Mouse (Mus musculus) MEL (cell line): ENCODE measurements around the gene Akap1. TPM values are rescaled to one million over a fixed set of nuclear protein-coding genes. Genes with fewer than 3 reads are reported as not detected.

Experiments used
- DNase-seq: peaks from one replicate; pipeline ENCODE4 v3.0.0; 2011; ENCODE audit warnings: low read depth, low spot score
- H3K27ac ChIP-seq: 2 replicates; pipeline ENCODE4 v1.5.1; 2012; ENCODE audit warnings: low read depth, mild to moderate bottlenecking, control low read depth, low read length, moderate library complexity; ENCODE audit not compliant: control insufficient read depth
- H3K27me3 ChIP-seq, 2 experiments: fragments of 150-350 bp in 1 of 2; sonication (generic) in 1 of 2; 2 replicates each; pipeline ENCODE4 v1.6.1; 2012; ENCODE audit warnings: low read length in 2 of 2, mild to moderate bottlenecking in 2 of 2, improper control_type of control experiment in 1 of 2, moderate library complexity in 1 of 2; ENCODE audit not compliant: insufficient read depth in 2 of 2, control insufficient read depth in 1 of 2
- H3K36me3 ChIP-seq, 2 experiments: 2 replicates each; pipeline ENCODE4 v1.6.1; 2012 to 2014; ENCODE audit warnings: low read length in 2 of 2, improper control_type of control experiment in 1 of 2, inconsistent platforms in 1 of 2, mild to moderate bottlenecking in 1 of 2; ENCODE audit not compliant: insufficient read depth in 2 of 2, control insufficient read depth in 1 of 2
- H3K4me1 ChIP-seq, 2 experiments: fragments of 150-350 bp in 1 of 2; sonication (generic) in 1 of 2; 2 replicates each; pipeline ENCODE4 v1.6.1; 2012; ENCODE audit warnings: low read length in 2 of 2, improper control_type of control experiment in 1 of 2, mild to moderate bottlenecking in 1 of 2; ENCODE audit not compliant: insufficient read depth in 2 of 2, control insufficient read depth in 1 of 2
- H3K4me3 ChIP-seq, 2 experiments: fragments of 150-350 bp in 1 of 2; sonication (generic) in 1 of 2; 2 replicates each; pipeline ENCODE4 v1.5.1; 2012; ENCODE audit warnings: low read depth in 2 of 2, low read length in 2 of 2, mild to moderate bottlenecking in 2 of 2, moderate library complexity in 2 of 2, control low read depth in 1 of 2, improper control_type of control experiment in 1 of 2; ENCODE audit not compliant: control insufficient read depth in 1 of 2, insufficient read depth in 1 of 2
- H3K79me2 ChIP-seq: 2 replicates; pipeline ENCODE4 v1.6.1; 2012; ENCODE audit warnings: mild to moderate bottlenecking, low read length, moderate library complexity; ENCODE audit not compliant: control insufficient read depth, poor library complexity, insufficient read depth
- H3K9ac ChIP-seq: 2 replicates; pipeline ENCODE4 v1.6.1; 2012; ENCODE audit warnings: low read depth, mild to moderate bottlenecking, control low read depth, low read length, moderate library complexity; ENCODE audit not compliant: control insufficient read depth, poor library complexity, severe bottlenecking
- H3K9me3 ChIP-seq: fragments of 150-350 bp; sonication (generic); replicated peaks from 2 replicates; pipeline ENCODE4 v1.6.1; 2012; ENCODE audit warnings: mild to moderate bottlenecking, low read length, improper control_type of control experiment, moderate library complexity; ENCODE audit not compliant: insufficient read depth
- CHD1 ChIP-seq: IDR thresholded peaks from 2 replicates; pipeline ENCODE4 v1.6.1; 2012; ENCODE audit warnings: low read depth, mild to moderate bottlenecking, inconsistent platforms, low read length, improper control_type of control experiment
- CHD2 ChIP-seq: IDR thresholded peaks from 2 replicates; pipeline ENCODE4 v1.6.1; 2011; ENCODE audit warnings: low read length, improper control_type of control experiment
- EP300 ChIP-seq, 2 experiments: IDR thresholded peaks; 2 replicates each; pipeline ENCODE4 v1.6.1; 2011; ENCODE audit warnings: improper control_type of control experiment in 2 of 2, low read length in 2 of 2, low read depth in 1 of 2, mild to moderate bottlenecking in 1 of 2
- ETS1 ChIP-seq: IDR thresholded peaks from 2 replicates; pipeline ENCODE4 v1.6.1; 2012; ENCODE audit warnings: low read depth, mild to moderate bottlenecking, inconsistent platforms, low read length, improper control_type of control experiment, moderate library complexity
- GATA1 ChIP-seq: IDR thresholded peaks from 2 replicates; pipeline ENCODE4 v1.6.1; 2011; ENCODE audit warnings: low read depth, low read length, improper control_type of control experiment
- MAFK ChIP-seq: IDR thresholded peaks from 2 replicates; pipeline ENCODE4 v1.6.1; 2011; ENCODE audit warnings: low read depth, mild to moderate bottlenecking, low read length, improper control_type of control experiment, borderline replicate concordance
- MAX ChIP-seq: IDR thresholded peaks from 2 replicates; pipeline ENCODE4 v1.6.1; 2011; ENCODE audit warnings: low read length, improper control_type of control experiment
- MYB ChIP-seq: IDR thresholded peaks from 2 replicates; pipeline ENCODE4 v1.6.1; 2011; ENCODE audit warnings: mild to moderate bottlenecking, low read depth, low read length, improper control_type of control experiment
- NELFE ChIP-seq: IDR thresholded peaks from 2 replicates; pipeline ENCODE4 v1.6.1; 2011; ENCODE audit warnings: low read depth, low read length, improper control_type of control experiment
- POLR2A ChIP-seq, 2 experiments: IDR thresholded peaks; 2 replicates each; pipeline ENCODE4 v1.6.1; 2011 to 2012; ENCODE audit warnings: low read length in 2 of 2, mild to moderate bottlenecking in 2 of 2, control low read depth in 1 of 2, improper control_type of control experiment in 1 of 2, low read depth in 1 of 2, moderate library complexity in 1 of 2; ENCODE audit not compliant: control insufficient read depth in 1 of 2, insufficient read depth in 1 of 2, poor library complexity in 1 of 2
- POLR2AphosphoS2 ChIP-seq: IDR thresholded peaks from 2 replicates; pipeline ENCODE4 v1.6.1; 2011; ENCODE audit warnings: low read length, improper control_type of control experiment
- SIN3A ChIP-seq: IDR thresholded peaks from 2 replicates; pipeline ENCODE4 v1.6.1; 2012; ENCODE audit warnings: low read length, improper control_type of control experiment, inconsistent platforms
- SMC3 ChIP-seq: IDR thresholded peaks from 2 replicates; pipeline ENCODE4 v1.6.1; 2011; ENCODE audit warnings: low read depth, low read length, improper control_type of control experiment
- TAL1 ChIP-seq: IDR thresholded peaks from 2 replicates; pipeline ENCODE4 v1.6.1; 2012; ENCODE audit warnings: mild to moderate bottlenecking, inconsistent platforms, low read length, moderate library complexity, mixed read lengths
- TBP ChIP-seq: IDR thresholded peaks from 2 replicates; pipeline ENCODE4 v1.8.0; 2011; ENCODE audit warnings: low read depth, low read length, improper control_type of control experiment
- UBTF ChIP-seq: IDR thresholded peaks from 2 replicates; pipeline ENCODE4 v1.6.1; 2012; ENCODE audit warnings: low read depth, mild to moderate bottlenecking, inconsistent platforms, low read length, improper control_type of control experiment, moderate library complexity, borderline replicate concordance; ENCODE audit not compliant: insufficient read depth
- ZMIZ1 ChIP-seq: IDR thresholded peaks from 2 replicates; pipeline ENCODE4 v1.6.1; 2012; ENCODE audit warnings: low read depth, mild to moderate bottlenecking, inconsistent platforms, low read length, improper control_type of control experiment, moderate library complexity
- ZNF384 ChIP-seq: IDR thresholded peaks from 2 replicates; pipeline ENCODE4 v1.6.1; 2012; ENCODE audit warnings: low read depth, mild to moderate bottlenecking, inconsistent platforms, low read length, improper control_type of control experiment
- polyA plus RNA-seq, 2 experiments: library from polyadenylated mRNA; stranded (reverse) in 1 of 2; unstranded in 1 of 2; fragments of >175 nt in 1 of 2; fragments of >200 nt in 1 of 2; gene quantifications; 2 replicates each; pipeline versions ENCODE4 v1.2.1 to v1.2.4; 2012; ENCODE audit warnings: low replicate concordance in 2 of 2, low read depth in 1 of 2; ENCODE audit not compliant: insufficient read length in 2 of 2, insufficient read depth in 1 of 2, missing spikeins in 1 of 2
- total RNA-seq: library from RNA; depleted of rRNA; stranded (reverse); fragments of 300-350 nt; gene quantifications from 2 replicates; pipeline ENCODE4 v1.2.3, GENCODE M21; 2012

The Akap1 gene
- total and polyA plus RNA-seq, 3 experiments, result 39.0 to 70.5 (median 59.6) TPM

- H3K9ac ChIP-seq, result no peak overlapping the region
- no peak overlapping the region for H3K27ac ChIP-seq
- H3K36me3 ChIP-seq, result no peaks in the 10 kb centered on the region
- H3K4me3 ChIP-seq, result no peak overlapping the region
- TF ChIP-seq MAFK, result no peak
- TF ChIP-seq CHD1, result no peak
- no peak for TF ChIP-seq GATA1
- TF ChIP-seq ZNF384, result no peak
- peaks cover 0 to 4% of the 10 kb centered on the region in 2 experiments; a peak in 3 of 4 replicates for H3K4me1 ChIP-seq
- H3K79me2 ChIP-seq, result no peaks in the 10 kb centered on the region
- DNase-seq, result no peak
- no peaks in the 10 kb centered on the region for H3K9me3 ChIP-seq
- peaks cover 0 to 6% of the 10 kb centered on the region in 2 experiments; a peak in 2 of 4 replicates for H3K27me3 ChIP-seq
These were observed 38.4 kb upstream of the Akap1 start for GRCm38 (mm10) chr11:88902762-88903161.

- H3K79me2 ChIP-seq, result no peaks in the 10 kb centered on the region
- H3K4me1 ChIP-seq, result peaks cover 0 to 4% of the 10 kb centered on the region in 2 experiments; a peak in 3 of 4 replicates
- H3K4me3 ChIP-seq, result no peak overlapping the region
- H3K9ac ChIP-seq, result no peak overlapping the region
- no peak for DNase-seq
- TF ChIP-seq MAX (no peak), ETS1 (no peak), NELFE (no peak), UBTF (no peak), SIN3A (no peak), EP300 (IDR thresholded peaks at IDR 0.05; ENCODE audit: low read depth in 1 of 2, low read length in 2 of 2) (no peak), GATA1 (no peak), SMC3 (no peak), TAL1 (no peak), POLR2AphosphoS2 (no peak), TBP (no peak), MYB (no peak), POLR2A (IDR thresholded peaks at IDR 0.05; ENCODE audit: control insufficient read depth in 1 of 2, insufficient read depth in 1 of 2, low read depth in 1 of 2, low read length in 2 of 2, poor library complexity in 1 of 2) (no peak), CHD2 (no peak), ZMIZ1 (no peak), MAFK (no peak)
- no peak overlapping the region for H3K27ac ChIP-seq
- H3K36me3 ChIP-seq, result no peaks in the 10 kb centered on the region
- no peaks in the 10 kb centered on the region for H3K9me3 ChIP-seq
- H3K27me3 ChIP-seq, result peaks cover 0 to 8% of the 10 kb centered on the region in 2 experiments; a peak in 2 of 4 replicates
These were observed 37.0 kb upstream of the Akap1 start for GRCm38 (mm10) chr11:88901341-88901802.
